Mouse (Mus musculus) cortical plate, adult 2 months (tissue): ENCODE data around the gene Oard1.

ENCODE experiments used
- CTCF ChIP-seq: fragments of 200-500 bp; IDR thresholded peaks from 2 replicates; pipeline ENCODE4 v1.5.1; 2011; ENCODE audit warnings: mild to moderate bottlenecking, control low read depth, low read length; ENCODE audit not compliant: insufficient read depth; ENCODE audit errors: extremely low read depth
- POLR2A ChIP-seq: fragments of 200-500 bp; IDR thresholded peaks from 2 replicates; pipeline ENCODE4 v1.6.1; 2011; ENCODE audit warnings: mild to moderate bottlenecking, low read length, control low read depth; ENCODE audit not compliant: insufficient read depth; ENCODE audit errors: extremely low read depth

GRCm38 (mm10) chr17:48401710-48402109 lies 8.1 kb upstream of the Oard1 start:
- TF ChIP-seq CTCF: no peak
- no peak for TF ChIP-seq POLR2A
